Mouse (Mus musculus) macrophage (primary cell): Measurements from ENCODE around the gene Trim33. TPM values are rescaled to one million over a fixed set of nuclear protein-coding genes. Genes with fewer than 3 reads are reported as not detected.

ENCODE experiments used
- H3K27ac ChIP-seq: fragments of 350-480 bp; formaldehyde crosslinking; 2 replicates; pipeline ENCODE4 v1.9.0; 2021
- H3K36me3 ChIP-seq: fragments of 350-480 bp; formaldehyde crosslinking; 2 replicates; pipeline ENCODE4 v1.9.0; 2021; ENCODE audit errors: inconsistent target
- H3K4me3 ChIP-seq: fragments of 350-480 bp; formaldehyde crosslinking; 2 replicates; pipeline ENCODE4 v1.9.0; 2021; ENCODE audit errors: inconsistent target
- H3K79me2 ChIP-seq: fragments of 350-480 bp; formaldehyde crosslinking; 2 replicates; pipeline ENCODE4 v1.9.0; 2021; ENCODE audit errors: inconsistent target
- WGBS: methylation state at CpG from one replicate; pipeline ENCODE4 v1.1.7; 2026; ENCODE audit warnings: inconsistent platforms; ENCODE audit not compliant: missing documents; 5-methylcytosine and 5-hydroxymethylcytosine counted together
- polyA plus RNA-seq: library from polyadenylated mRNA; stranded (reverse); fragments of 250-400 nt; gene quantifications from 3 replicates; pipeline ENCODE4 v1.2.4, GENCODE M21; 2018; ENCODE audit warnings: inconsistent platforms

Trim33 gene
- polyA plus RNA-seq, 1 experiment from 2014 or later = 24.5 TPM

DNA sequence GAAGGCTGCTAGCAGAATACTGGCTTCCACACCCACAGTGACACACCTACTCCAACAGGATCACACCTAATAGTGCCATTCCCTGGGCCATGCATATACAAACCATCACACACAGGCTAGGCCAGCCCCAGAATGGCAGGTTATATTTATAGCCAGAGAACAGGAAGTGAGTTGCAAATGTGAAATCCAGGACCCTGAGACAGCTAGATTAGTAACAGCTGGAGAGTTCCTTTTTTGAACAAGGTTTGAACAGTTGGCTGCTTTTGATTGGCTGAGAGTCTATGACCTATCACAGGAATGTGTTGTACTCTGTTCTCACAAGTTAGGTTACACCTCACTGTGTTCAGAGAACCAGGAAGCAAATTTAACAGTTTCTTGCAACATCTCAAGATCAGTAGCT is 98.9 kb downstream of the Trim33 start:
- H3K4me3 ChIP-seq = no peak overlapping the region
- no peaks in the 10 kb centered on the region for H3K79me2 ChIP-seq
- no peak overlapping the region; the same call in 1 of the 2 replicates for H3K27ac ChIP-seq
- no peaks in the 10 kb centered on the region for H3K36me3 ChIP-seq

DNA sequence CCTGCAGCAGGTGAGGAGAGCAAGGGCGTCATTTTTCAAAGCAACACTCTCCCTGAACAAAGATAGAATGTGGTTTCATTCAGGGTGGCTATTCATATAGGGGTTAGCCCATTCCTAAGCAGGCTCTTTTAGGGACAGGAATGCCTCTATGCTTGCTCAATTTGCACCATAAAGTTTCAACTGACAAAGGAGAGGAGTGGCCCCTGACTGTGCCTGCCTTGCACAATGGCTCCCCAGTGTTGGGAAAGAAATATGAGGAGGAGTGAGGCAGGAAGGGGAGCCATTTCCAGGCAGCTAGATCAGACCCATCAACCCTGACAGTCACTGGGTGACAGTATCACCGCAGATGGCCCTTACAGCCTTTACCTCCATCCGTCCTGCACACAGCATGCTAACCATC is 100.3 kb downstream of the Trim33 start:
- Histone ChIP-seq H3K36me3 (no peaks in the 10 kb centered on the region), H3K4me3 (no peak overlapping the region), H3K27ac (no peak overlapping the region), H3K79me2 (no peaks in the 10 kb centered on the region)
- 81% methylated on average over 3 of the region's 3 CpGs for WGBS

DNA sequence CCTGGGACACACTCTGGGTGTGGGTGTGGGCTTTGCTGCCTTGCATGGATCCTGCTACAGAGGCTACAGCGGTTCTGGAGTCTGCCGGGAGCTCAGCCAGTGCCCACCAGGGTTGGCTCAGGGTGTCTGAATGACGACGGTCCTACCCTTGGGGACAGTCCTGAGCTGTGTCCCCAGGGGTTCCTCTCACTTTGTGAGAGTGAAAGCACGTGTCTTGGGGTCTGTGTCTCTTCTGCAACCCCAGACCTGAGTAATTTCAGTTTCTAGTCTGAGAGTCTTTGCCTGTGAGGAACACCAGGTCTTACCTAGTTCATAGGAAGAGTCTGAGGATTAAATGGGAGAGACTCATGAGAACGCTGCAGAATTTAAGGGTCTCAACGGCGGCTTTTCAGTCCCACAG is 101.7 kb downstream of the Trim33 start:
- H3K27ac ChIP-seq = no peak overlapping the region
- no peak overlapping the region for H3K4me3 ChIP-seq
- no peaks in the 10 kb centered on the region for H3K79me2 ChIP-seq
- WGBS = 91% methylated on average over 8 of the region's 8 CpGs
- H3K36me3 ChIP-seq = no peaks in the 10 kb centered on the region

DNA sequence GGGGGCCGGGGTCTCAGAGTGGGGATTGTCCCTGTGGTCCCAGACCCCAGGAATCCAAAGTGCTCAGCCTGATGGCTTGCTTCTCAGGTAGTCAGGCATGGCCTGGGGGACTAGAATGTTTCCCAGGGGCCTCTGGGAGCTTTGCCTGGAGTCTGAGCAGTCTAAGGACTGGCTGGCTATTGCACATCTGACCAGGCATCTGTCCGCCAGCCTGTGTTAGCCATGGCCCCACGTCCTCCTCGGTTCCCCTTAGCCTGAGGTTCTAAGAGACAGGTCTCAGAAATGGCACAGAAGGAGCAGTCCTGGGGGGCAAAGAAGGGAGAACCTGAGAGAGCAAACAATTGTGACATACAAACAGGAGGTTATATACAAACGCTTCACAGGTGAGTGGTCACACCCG is 102.3 kb downstream of the Trim33 start:
- Histone ChIP-seq H3K79me2 (no peaks in the 10 kb centered on the region), H3K4me3 (no peak overlapping the region), H3K36me3 (no peaks in the 10 kb centered on the region), H3K27ac (no peak overlapping the region)
- 83% methylated on average over 6 of the region's 6 CpGs for WGBS

DNA sequence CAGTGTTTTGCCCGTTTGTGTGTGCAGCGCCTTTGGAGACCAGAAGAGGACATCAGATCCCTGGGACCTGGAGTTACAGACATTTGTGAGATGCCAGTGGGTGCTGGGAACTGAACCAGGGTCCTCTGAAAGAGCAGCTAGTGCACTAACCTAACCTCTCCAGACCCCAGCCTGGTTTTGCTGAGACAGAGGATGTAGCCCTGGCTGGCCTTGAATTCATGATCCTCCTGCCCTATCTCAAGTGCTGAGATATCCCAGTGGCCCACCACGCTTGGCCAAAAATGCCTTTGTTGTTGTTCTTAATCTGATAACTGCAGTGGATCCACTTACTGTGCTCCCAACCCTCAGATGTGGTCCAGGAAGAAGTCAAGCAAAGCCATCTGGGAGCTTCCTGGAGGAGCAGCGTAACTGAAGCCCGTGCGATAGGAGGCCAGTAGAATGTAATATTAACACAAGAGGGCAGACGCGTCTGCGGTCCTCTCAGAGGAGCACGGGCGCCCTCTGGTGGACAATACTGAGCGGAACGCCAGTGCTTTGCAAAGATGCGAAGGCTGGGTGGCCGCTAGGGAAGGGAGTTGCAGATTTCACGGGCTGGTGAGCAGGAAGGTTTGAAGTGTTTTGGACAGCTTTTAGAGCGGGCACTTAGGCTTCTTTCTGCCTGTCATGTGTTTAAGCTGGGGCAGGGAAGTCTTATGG is 103.9 kb downstream of the Trim33 start:
- no peaks in the 10 kb centered on the region for H3K36me3 ChIP-seq
- H3K79me2 ChIP-seq = no peaks in the 10 kb centered on the region
- 24% methylated on average over 17 of the region's 17 CpGs for WGBS
- no peak overlapping the region for H3K4me3 ChIP-seq
- no peak overlapping the region for H3K27ac ChIP-seq

DNA sequence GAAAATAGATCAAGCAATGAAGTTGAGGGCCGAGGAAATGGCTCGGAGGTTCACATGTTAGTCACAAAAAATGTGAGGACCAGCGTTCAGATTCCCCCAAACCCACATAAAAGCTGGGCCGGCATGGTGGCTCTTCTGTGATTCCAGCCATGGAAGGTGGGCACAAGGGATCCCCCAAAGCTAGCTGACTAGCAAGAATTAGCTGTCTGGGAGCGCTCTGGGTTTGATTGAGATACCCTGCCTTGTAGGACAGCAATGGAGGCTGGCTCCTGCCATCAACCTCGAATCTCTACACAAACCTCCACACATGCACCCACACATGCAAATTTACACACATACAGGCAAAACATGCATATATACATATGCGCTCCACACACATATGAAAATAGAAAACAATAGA is 105.4 kb downstream of the Trim33 start:
- H3K36me3 ChIP-seq = no peaks in the 10 kb centered on the region
- H3K79me2 ChIP-seq = no peaks in the 10 kb centered on the region
- 87% methylated on average over 7 of the region's 7 CpGs for WGBS
- no peak overlapping the region for H3K4me3 ChIP-seq
- no peak overlapping the region for H3K27ac ChIP-seq

DNA sequence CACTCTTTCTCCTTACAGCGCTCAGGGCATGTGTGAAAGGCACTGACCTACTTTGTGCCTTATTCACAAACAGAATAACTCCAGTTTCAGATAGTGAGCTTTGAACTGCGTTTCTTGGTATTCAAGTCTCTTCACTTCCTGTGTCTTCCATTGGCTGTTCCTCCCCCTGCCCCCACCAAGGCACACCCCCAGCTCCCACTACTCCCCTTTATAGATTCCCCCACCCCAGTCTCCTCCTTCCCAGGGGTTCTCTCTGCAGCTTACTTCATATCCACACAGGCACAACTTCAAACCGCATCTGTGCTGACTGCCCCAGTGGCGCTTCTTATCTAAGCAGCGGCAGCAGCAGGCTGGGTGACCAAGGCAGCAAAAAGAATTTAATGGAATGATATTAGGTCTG is 105.9 kb downstream of the Trim33 start:
- WGBS = 90% methylated on average over 5 of the region's 5 CpGs
- H3K27ac ChIP-seq = no peak overlapping the region
- no peaks in the 10 kb centered on the region for H3K79me2 ChIP-seq
- no peaks in the 10 kb centered on the region for H3K36me3 ChIP-seq
- no peak overlapping the region for H3K4me3 ChIP-seq

DNA sequence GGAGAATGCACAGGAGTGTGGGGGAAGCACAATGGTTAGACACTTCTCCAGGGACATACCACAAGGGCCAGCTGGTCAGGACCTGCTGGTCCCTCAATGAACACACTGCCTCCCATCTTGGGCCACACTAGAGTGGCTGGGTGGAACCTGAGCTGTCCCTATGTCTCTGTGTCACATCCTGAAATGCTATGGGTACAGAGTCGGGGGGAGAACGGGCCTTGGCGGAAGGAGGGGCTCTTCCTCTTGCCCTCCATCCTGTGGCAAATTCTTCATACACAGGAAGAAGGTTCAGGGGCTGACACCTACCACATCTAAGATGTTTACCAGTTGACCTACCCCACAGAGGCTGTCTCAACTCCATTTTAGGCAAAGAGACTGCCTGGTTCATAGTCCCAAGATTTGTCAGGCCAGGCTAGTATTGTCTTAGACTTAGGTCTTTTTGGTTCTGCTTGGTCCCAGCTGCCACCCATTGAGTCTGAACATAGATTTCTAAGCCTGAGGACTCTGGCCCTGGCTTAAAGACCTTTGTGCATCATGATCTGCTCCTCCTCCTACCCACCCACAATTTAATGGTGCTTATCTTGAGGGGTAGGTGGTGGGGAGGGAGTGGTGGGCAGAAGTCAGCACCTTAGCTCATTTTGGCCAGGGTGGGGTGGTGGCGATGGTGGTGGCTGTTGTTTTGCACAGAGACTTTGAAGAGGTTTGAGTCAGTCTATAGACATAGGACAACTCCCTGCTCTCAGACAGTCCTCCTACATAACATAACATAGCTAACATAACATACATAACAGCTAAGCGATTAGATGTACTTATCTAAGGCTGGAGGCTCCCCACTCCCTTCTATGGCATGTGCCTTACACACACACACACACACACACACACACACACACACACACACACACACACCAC is 106.5 kb downstream of the Trim33 start:
- H3K79me2 ChIP-seq = no peaks in the 10 kb centered on the region
- no peak overlapping the region for H3K4me3 ChIP-seq
- 67% methylated on average over 5 of the region's 5 CpGs for WGBS
- H3K27ac ChIP-seq = no peak overlapping the region
- H3K36me3 ChIP-seq = no peaks in the 10 kb centered on the region

DNA sequence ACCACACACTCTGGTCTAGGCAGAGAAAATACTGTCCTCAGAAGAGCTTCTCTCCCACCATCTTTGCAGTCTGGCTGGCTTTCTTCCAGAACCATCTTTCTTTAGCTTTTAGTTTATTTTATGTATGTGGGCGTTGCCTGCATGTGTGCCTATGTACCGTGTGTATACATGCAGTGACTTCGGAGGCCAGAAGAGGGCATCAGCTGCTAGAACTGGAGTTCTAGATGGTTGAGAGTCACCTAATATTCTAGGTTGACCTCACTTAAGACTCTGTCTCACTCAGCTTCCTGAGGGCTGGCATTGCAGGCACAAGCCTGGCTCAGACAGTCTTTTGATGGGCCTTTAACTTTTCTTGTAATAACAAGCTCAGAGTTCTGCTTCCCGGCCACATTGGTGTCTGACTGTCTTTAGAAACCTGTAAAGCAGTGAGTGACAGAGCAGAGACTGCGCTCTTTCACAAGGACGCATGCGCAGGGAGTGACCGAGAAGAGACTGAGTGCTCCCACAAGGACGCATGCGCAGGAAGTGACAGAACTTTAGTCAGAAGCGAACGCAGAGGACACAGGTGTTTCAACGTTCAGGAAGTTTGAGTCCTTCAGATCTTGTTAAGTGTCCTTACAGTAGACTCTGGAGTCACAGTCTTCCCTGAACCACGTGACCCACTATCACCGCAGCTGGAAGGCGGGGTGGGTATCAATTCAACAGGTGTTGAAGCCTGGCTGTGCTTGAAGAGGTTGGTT is 107.4 kb downstream of the Trim33 start:
- Histone ChIP-seq H3K27ac (no peak overlapping the region), H3K79me2 (no peaks in the 10 kb centered on the region), H3K36me3 (no peaks in the 10 kb centered on the region), H3K4me3 (no peak overlapping the region)
- 93% methylated on average over 16 of the region's 16 CpGs for WGBS

DNA sequence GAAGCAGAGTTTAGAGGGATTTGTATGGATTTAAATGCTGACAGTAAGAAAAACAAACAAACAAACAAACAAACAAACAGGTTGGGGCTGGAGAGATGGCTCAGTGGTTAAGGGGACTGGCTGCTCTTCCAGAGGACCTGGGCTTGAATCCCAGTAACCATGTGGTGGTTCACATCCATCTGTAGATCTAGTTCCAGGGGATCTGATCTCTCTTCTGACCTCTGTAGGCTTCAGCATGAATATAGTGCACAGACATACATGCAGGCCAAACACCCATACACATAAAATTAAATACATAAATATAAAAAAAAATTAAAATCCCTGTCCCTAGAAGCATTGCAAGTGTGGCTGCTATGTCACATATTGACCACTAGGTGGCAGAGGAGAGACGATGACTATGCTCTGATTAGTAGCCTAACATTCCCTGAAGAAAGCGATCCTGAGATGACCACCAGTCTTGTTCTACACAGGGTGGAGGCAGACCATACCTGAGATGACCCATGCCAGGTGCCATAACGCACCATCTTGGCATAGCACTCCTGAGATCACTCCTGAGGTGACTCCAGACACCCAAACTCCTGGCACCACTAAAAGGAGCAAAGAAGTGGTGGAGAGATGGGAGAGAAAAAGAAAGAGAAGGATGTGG is 113.6 kb downstream of the Trim33 start:
- H3K36me3 ChIP-seq = no peaks in the 10 kb centered on the region
- 0% methylated on average over 3 of the region's 3 CpGs for WGBS
- H3K4me3 ChIP-seq = no peak overlapping the region
- no peaks in the 10 kb centered on the region for H3K79me2 ChIP-seq
- no peak overlapping the region for H3K27ac ChIP-seq

DNA sequence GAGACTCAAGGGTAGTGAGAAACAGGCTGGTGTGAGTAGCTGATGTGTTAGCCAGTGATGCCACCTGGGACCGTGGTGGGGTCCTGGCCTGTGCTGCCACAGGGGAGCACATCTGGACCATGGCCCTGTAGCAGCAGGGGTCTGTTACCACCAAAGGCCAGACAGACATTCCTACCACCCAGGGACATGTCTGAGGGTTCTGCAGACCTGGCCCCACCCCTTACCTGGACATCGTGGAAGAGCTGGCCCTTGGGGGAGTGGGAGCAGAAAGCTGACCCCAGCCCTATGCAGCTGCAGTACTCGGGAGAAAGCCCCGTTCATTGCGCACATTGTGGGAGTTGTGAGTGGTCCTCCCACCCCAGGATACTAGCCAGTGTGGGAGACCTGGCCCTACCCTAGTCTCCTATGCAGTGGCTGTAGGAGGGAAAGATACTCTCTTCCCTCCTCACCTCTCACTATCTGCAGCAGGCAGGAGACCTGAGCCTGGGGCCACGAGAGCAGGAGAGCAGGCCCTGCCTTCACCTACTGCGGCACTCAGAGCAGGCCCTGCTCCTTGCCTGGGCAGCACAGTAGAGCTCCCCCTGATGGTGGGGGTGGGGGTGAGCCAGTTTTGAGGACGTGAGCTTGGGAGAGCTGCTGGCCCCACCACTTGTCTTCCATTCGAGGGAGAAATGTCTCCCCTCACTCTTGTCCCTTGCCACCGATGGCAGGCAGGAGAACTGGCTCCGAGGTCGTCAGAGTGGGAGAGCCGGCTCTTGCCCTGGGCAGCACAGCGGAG is 114.4 kb downstream of the Trim33 start:
- Histone ChIP-seq H3K36me3 (no peaks in the 10 kb centered on the region), H3K79me2 (no peaks in the 10 kb centered on the region), H3K27ac (no peak overlapping the region), H3K4me3 (no peak overlapping the region)
- WGBS = 92% methylated on average over 13 of the region's 14 CpGs

DNA sequence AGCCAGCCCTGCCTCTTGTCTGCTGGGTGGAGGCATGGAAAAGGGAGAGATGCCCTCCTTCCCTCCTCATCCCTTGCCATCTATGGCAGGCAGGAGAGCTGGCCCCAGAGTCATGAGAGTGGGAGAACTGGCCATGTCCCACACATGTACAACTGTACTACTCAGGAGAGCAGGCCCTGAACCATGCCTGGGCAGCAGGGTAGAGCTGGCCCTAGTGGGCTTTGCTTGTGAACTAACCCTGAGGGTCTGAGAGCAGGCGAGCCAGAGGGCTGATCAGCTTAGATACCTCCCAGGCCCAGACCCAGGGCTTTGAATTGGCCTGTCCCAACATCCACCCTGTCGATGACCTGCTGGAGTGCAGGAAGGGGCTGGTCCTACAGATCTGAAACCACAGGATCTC is 115.0 kb downstream of the Trim33 start:
- Histone ChIP-seq H3K36me3 (no peaks in the 10 kb centered on the region), H3K79me2 (no peaks in the 10 kb centered on the region), H3K27ac (no peak overlapping the region), H3K4me3 (no peak overlapping the region)
- 56% methylated on average over 2 of the region's 2 CpGs for WGBS

DNA sequence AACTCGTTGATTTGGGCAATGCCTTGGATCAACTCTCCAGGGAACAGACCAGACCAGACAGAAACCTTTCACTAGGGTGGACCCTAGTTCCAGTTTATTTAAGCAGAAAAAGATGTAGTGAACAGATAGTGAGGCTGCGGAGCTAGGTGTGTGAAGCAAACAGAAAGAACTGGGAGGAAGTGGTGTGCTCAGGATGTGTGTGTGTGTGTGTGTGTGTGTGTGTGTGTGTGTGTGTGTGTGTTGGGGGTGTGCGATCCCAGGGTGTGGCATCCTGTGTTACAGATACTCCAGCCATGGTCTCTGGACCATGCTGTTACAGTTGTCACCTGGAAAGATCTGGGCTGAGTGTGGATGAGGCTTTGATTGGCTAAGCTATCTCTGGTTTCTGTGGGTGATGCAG is 118.4 kb downstream of the Trim33 start:
- H3K36me3 ChIP-seq = no peaks in the 10 kb centered on the region
- H3K27ac ChIP-seq = no peak overlapping the region
- WGBS = 40% methylated on average over 3 of the region's 3 CpGs
- H3K79me2 ChIP-seq = no peaks in the 10 kb centered on the region
- H3K4me3 ChIP-seq = no peak overlapping the region

DNA sequence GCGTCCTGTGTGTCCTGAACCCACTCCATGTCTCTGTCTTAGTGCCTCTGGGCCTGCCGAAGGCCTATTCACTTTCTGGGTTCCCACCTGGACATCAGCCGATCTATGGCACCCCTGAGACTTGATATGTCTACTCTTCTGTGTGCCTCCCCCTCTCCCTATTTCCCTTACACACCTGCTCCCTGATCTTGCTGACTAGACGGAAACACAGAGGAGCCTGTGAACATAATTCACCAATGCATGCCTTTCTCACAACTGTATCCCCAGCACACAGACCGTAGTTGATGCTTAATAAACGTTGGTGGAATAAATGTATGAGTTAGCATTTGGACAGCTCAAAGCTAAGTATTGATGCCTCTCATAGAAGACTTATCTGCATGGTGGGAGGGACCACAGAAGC is 121.7 kb downstream of the Trim33 start:
- H3K36me3 ChIP-seq = no peaks in the 10 kb centered on the region
- no peak overlapping the region for H3K27ac ChIP-seq
- no peaks in the 10 kb centered on the region for H3K79me2 ChIP-seq
- WGBS = 83% methylated on average over 5 of the region's 6 CpGs
- no peak overlapping the region for H3K4me3 ChIP-seq
